Mouse (Mus musculus): ENCODE measurements around the gene Tnn. TPM values are rescaled to one million over a fixed set of nuclear protein-coding genes. Genes with fewer than 3 reads are reported as not detected.

Gene Tnn
- polyA plus RNA-seq, 1 experiment, result not detected

GRCm38 (mm10) chr1:160123957-160124356 lies 29.4 kb downstream of the Tnn start:
- H3K4me3 ChIP-seq (ENCODE audit: insufficient read depth, low read depth, low read length), result no peak overlapping the region
- H3K27ac ChIP-seq (replicated peaks; ENCODE audit: low read depth, low read length), result no peak overlapping the region
- H3K4me1 ChIP-seq (ENCODE audit: control insufficient read depth, insufficient read depth, insufficient read length, low read length), result no peaks in the 10 kb centered on the region

GRCm38 (mm10) chr1:160108604-160109003 lies 44.8 kb downstream of the Tnn start:
- H3K27ac ChIP-seq (replicated peaks; ENCODE audit: low read depth, low read length), result no peak overlapping the region
- no peaks in the 10 kb centered on the region for H3K4me1 ChIP-seq (ENCODE audit: control insufficient read depth, insufficient read depth, insufficient read length, low read length)
- H3K4me3 ChIP-seq (ENCODE audit: insufficient read depth, low read depth, low read length), result no peak overlapping the region

GRCm38 (mm10) chr1:160105426-160105825 lies 48.0 kb downstream of the Tnn start:
- no peak overlapping the region for H3K27ac ChIP-seq (replicated peaks; ENCODE audit: low read depth, low read length)
- no peak overlapping the region for H3K4me3 ChIP-seq (ENCODE audit: insufficient read depth, low read depth, low read length)
- H3K4me1 ChIP-seq (ENCODE audit: control insufficient read depth, insufficient read depth, insufficient read length, low read length), result no peaks in the 10 kb centered on the region

- Histone ChIP-seq H3K27ac (replicated peaks; ENCODE audit: low read depth, low read length) (no peak overlapping the region), H3K4me3 (ENCODE audit: insufficient read depth, low read depth, low read length) (no peak overlapping the region), H3K4me1 (ENCODE audit: control insufficient read depth, insufficient read depth, insufficient read length, low read length) (no peaks in the 10 kb centered on the region)
Measured at GRCm38 (mm10) chr1:160100996-160101395, 52.4 kb downstream of the Tnn start.

GRCm38 (mm10) chr1:160099659-160100302 lies 53.6 kb downstream of the Tnn start:
- Histone ChIP-seq H3K4me1 (ENCODE audit: control insufficient read depth, insufficient read depth, insufficient read length, low read length) (no peaks in the 10 kb centered on the region), H3K4me3 (ENCODE audit: insufficient read depth, low read depth, low read length) (no peak overlapping the region), H3K27ac (replicated peaks; ENCODE audit: low read depth, low read length) (no peak overlapping the region)

GRCm38 (mm10) chr1:160086651-160087050 lies 66.7 kb downstream of the Tnn start:
- no peaks in the 10 kb centered on the region for H3K4me1 ChIP-seq (ENCODE audit: control insufficient read depth, insufficient read depth, insufficient read length, low read length)
- H3K27ac ChIP-seq (replicated peaks; ENCODE audit: low read depth, low read length), result no peak overlapping the region
- no peak overlapping the region for H3K4me3 ChIP-seq (ENCODE audit: insufficient read depth, low read depth, low read length)

- H3K27ac ChIP-seq (replicated peaks; ENCODE audit: low read depth, low read length), result no peak overlapping the region
- no peak overlapping the region for H3K4me3 ChIP-seq (ENCODE audit: insufficient read depth, low read depth, low read length)
- H3K4me1 ChIP-seq (ENCODE audit: control insufficient read depth, insufficient read depth, insufficient read length, low read length), result 0 out of 2 replicates have a peak, but pooled peaks cover 4% of the 10 kb centered on the region
Measured at GRCm38 (mm10) chr1:160084239-160084638, 69.1 kb downstream of the Tnn start.

- no peak overlapping the region for H3K4me3 ChIP-seq (ENCODE audit: insufficient read depth, low read depth, low read length)
- peaks cover 6% of the 10 kb centered on the region; the same call in 1 of the 2 replicates for H3K4me1 ChIP-seq (ENCODE audit: control insufficient read depth, insufficient read depth, insufficient read length, low read length)
- no peak overlapping the region for H3K27ac ChIP-seq (replicated peaks; ENCODE audit: low read depth, low read length)
Measured at GRCm38 (mm10) chr1:160082647-160083046, 70.7 kb downstream of the Tnn start.

GRCm38 (mm10) chr1:160080800-160081436 lies 72.5 kb downstream of the Tnn start:
- no peak overlapping the region for H3K27ac ChIP-seq (replicated peaks; ENCODE audit: low read depth, low read length)
- peaks cover 6% of the 10 kb centered on the region; the same call in 1 of the 2 replicates for H3K4me1 ChIP-seq (ENCODE audit: control insufficient read depth, insufficient read depth, insufficient read length, low read length)
- H3K4me3 ChIP-seq (ENCODE audit: insufficient read depth, low read depth, low read length), result no peak overlapping the region

- H3K4me1 ChIP-seq (ENCODE audit: control insufficient read depth, insufficient read depth, insufficient read length, low read length), result peaks cover 6% of the 10 kb centered on the region; the same call in 1 of the 2 replicates
- peak overlapping the region; percentile 67 for H3K27ac ChIP-seq (replicated peaks; ENCODE audit: low read depth, low read length)
- no peak overlapping the region for H3K4me3 ChIP-seq (ENCODE audit: insufficient read depth, low read depth, low read length)
Measured at GRCm38 (mm10) chr1:160078882-160079661, 74.3 kb downstream of the Tnn start.

- H3K4me3 ChIP-seq (ENCODE audit: insufficient read depth, low read depth, low read length), result no peak overlapping the region
- peaks cover 6% of the 10 kb centered on the region; the same call in 1 of the 2 replicates for H3K4me1 ChIP-seq (ENCODE audit: control insufficient read depth, insufficient read depth, insufficient read length, low read length)
- no peak overlapping the region for H3K27ac ChIP-seq (replicated peaks; ENCODE audit: low read depth, low read length)
Measured at GRCm38 (mm10) chr1:160064547-160065144, 88.7 kb downstream of the Tnn start.

- H3K27ac ChIP-seq (replicated peaks; ENCODE audit: low read depth, low read length), result no peak overlapping the region
- H3K4me1 ChIP-seq (ENCODE audit: control insufficient read depth, insufficient read depth, insufficient read length, low read length), result peaks cover 20% of the 10 kb centered on the region; the same call in 1 of the 2 replicates
- no peak overlapping the region for H3K4me3 ChIP-seq (ENCODE audit: insufficient read depth, low read depth, low read length)
Measured at GRCm38 (mm10) chr1:160061725-160062366, 91.5 kb downstream of the Tnn start.

GRCm38 (mm10) chr1:160061321-160061720 lies 92.1 kb downstream of the Tnn start:
- Histone ChIP-seq H3K4me1 (ENCODE audit: control insufficient read depth, insufficient read depth, insufficient read length, low read length) (peaks cover 25% of the 10 kb centered on the region; the same call in 1 of the 2 replicates), H3K4me3 (ENCODE audit: insufficient read depth, low read depth, low read length) (no peak overlapping the region), H3K27ac (replicated peaks; ENCODE audit: low read depth, low read length) (peak overlapping the region; percentile 44; the same call in 1 of the 2 replicates)

GRCm38 (mm10) chr1:160060542-160060941 lies 92.8 kb downstream of the Tnn start:
- 0 out of 2 replicates have a peak overlapping the region, but pooled peaks have one; percentile 52 for H3K27ac ChIP-seq (replicated peaks; ENCODE audit: low read depth, low read length)
- no peak overlapping the region for H3K4me3 ChIP-seq (ENCODE audit: insufficient read depth, low read depth, low read length)
- peaks cover 26% of the 10 kb centered on the region; the same call in 1 of the 2 replicates for H3K4me1 ChIP-seq (ENCODE audit: control insufficient read depth, insufficient read depth, insufficient read length, low read length)

Data from brown adipose tissue, adult 24 weeks (tissue).